Mouse (Mus musculus) ES-E14 (cell line): Measurements from ENCODE around the gene Ccdc69. TPM values are rescaled to one million over a fixed set of nuclear protein-coding genes. Genes with fewer than 3 reads are reported as not detected.
"Not testable (repeated sequence)": the region's sequence is repeated elsewhere in the genome, so short reads cannot be mapped to it uniquely, and the experiment has no call there.

Experiments
- DNase-seq: peaks from one replicate; pipeline ENCODE4 v3.0.0-alpha.2; 2013; ENCODE audit warnings: low read depth, low spot score
- H3K27ac ChIP-seq: 2 replicates; pipeline ENCODE4 v1.5.1; 2012; ENCODE audit warnings: low read depth, mild to moderate bottlenecking, low read length, moderate library complexity, mixed read lengths; ENCODE audit not compliant: poor library complexity, insufficient read depth, severe bottlenecking
- H3K36me3 ChIP-seq: 2 replicates; pipeline ENCODE4 v1.6.1; 2012; ENCODE audit warnings: mild to moderate bottlenecking, low read length, moderate library complexity, mixed read lengths; ENCODE audit not compliant: control insufficient read depth, poor library complexity, insufficient read depth, severe bottlenecking
- H3K4me1 ChIP-seq, 2 experiments: fragments of 150-350 bp in 1 of 2; sonication (generic) in 1 of 2; 2 replicates each; pipeline ENCODE4 v1.6.1; 2012; ENCODE audit warnings: low read length in 2 of 2, mild to moderate bottlenecking in 1 of 2, mixed read lengths in 1 of 2; ENCODE audit not compliant: control insufficient read depth in 2 of 2, insufficient read depth in 2 of 2, poor library complexity in 1 of 2
- H3K4me3 ChIP-seq, 2 experiments: fragments of 150-350 bp in 1 of 2; sonication (generic) in 1 of 2; 2 replicates each; pipeline ENCODE4 v1.5.1; 2012; ENCODE audit warnings: low read length in 2 of 2, low read depth in 1 of 2, mild to moderate bottlenecking in 1 of 2, mixed read lengths in 1 of 2; ENCODE audit not compliant: insufficient read depth in 1 of 2, poor library complexity in 1 of 2, severe bottlenecking in 1 of 2
- H3K9ac ChIP-seq: 2 replicates; pipeline ENCODE4 v1.6.1; 2012; ENCODE audit warnings: low read depth, mild to moderate bottlenecking, low read length, mixed read lengths; ENCODE audit not compliant: poor library complexity, insufficient read depth, severe bottlenecking
- H3K9me3 ChIP-seq: fragments of 150-350 bp; sonication (generic); 2 replicates; pipeline ENCODE4 v1.6.1; 2012; ENCODE audit warnings: low read depth, mild to moderate bottlenecking, low read length; ENCODE audit not compliant: control insufficient read depth, insufficient read depth
- CHD2 ChIP-seq: IDR thresholded peaks from 2 replicates; pipeline ENCODE4 v1.6.1; 2014; ENCODE audit warnings: mild to moderate bottlenecking, low read depth, low read length, inconsistent platforms
- HCFC1 ChIP-seq: IDR thresholded peaks from 2 replicates; pipeline ENCODE4 v1.6.1; 2012; ENCODE audit warnings: low read length, inconsistent platforms, borderline replicate concordance; ENCODE audit not compliant: insufficient read depth
- MAFK ChIP-seq: IDR thresholded peaks from 2 replicates; pipeline ENCODE4 v1.6.1; 2014; ENCODE audit warnings: mild to moderate bottlenecking, low read depth, low read length, inconsistent platforms; ENCODE audit not compliant: insufficient read depth
- ZC3H11A ChIP-seq: IDR thresholded peaks from 2 replicates; pipeline ENCODE4 v1.6.1; 2012; ENCODE audit warnings: low read depth, mild to moderate bottlenecking, inconsistent platforms, low read length, borderline replicate concordance
- ZNF384 ChIP-seq: IDR thresholded peaks from 2 replicates; pipeline ENCODE4 v1.6.1; 2012; ENCODE audit warnings: low read depth, low read length, inconsistent platforms
- in situ Hi-C, 2 experiments: fragments of 600-800 bp; cut with MboI; formaldehyde crosslinking; loops; one replicate each; pipeline ENCODE4 v1.15.1; 2025; ENCODE audit warnings: low sequenced_read_pairs in 2 of 2, inconsistent platforms in 1 of 2; ENCODE audit not compliant: unreplicated experiment in 2 of 2
- total RNA-seq: library from RNA; depleted of rRNA; stranded (reverse); fragments of 300-350 nt; gene quantifications from 2 replicates; pipeline ENCODE4 v1.2.3, GENCODE M21; 2012

Gene Ccdc69
- total RNA-seq, 1 experiment: 0.22 TPM

DNA sequence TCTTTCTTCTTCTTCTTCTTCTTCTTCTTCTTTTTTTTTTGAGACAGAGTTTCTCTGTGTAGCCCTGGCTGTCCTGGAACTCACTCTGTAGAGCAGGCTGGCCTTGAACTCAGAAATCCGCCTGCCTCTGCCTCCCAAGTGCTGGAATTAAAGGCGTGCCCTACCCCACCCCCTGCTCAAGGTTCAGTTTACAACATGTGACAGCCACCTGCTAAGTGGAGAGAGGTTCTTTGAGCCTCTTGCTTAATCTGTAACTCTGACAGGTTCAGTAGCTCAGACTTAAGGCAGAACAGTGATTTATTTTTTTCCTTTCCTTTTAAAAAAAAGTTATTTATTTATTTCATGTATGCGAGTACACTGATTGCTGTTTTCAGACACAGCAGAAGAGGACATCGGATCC lies 18.4 kb upstream of the Ccdc69 start:
- TF ChIP-seq MAFK: peak; percentile 43; the same call in 1 of the 2 replicates
- H3K9me3 ChIP-seq, H3K27ac ChIP-seq, DNase-seq, H3K9ac ChIP-seq, H3K4me1 ChIP-seq, in situ Hi-C loops, H3K36me3 ChIP-seq, H3K4me3 ChIP-seq: not testable (repeated sequence)

DNA sequence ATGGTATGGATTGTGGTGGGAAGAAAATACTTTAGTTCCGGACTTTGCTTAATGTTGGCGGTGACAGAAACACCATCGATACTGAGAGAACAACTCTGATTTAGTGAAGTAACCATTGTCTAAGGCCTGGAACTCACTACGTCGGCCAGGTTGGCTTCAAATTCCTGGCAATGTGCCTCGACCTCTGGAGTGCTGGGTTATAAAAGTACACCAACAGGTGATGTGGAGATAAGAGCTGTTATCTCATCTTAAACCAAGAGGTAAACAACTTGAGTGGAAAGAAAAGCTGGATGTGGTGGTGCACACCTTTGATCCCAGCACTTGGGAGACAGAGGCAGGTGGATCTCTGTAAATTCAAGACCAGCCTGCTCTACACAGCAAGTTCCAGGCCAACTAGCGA lies 15.2 kb upstream of the Ccdc69 start:
- in situ Hi-C loops: no loop called here
- TF ChIP-seq MAFK (no peak), ZNF384 (no peak), CHD2 (no peak), HCFC1 (no peak), ZC3H11A (no peak)
- no peak overlapping the region for H3K9ac ChIP-seq
- DNase-seq: no peak
- no peaks in the 10 kb centered on the region for H3K36me3 ChIP-seq
- no peaks in the 10 kb centered on the region for H3K9me3 ChIP-seq
- H3K4me1 ChIP-seq: peaks cover 0 to 3% of the 10 kb centered on the region in 2 experiments; a peak in 2 of 4 replicates
- H3K4me3 ChIP-seq: no peak overlapping the region
- H3K27ac ChIP-seq: no peak overlapping the region

DNA sequence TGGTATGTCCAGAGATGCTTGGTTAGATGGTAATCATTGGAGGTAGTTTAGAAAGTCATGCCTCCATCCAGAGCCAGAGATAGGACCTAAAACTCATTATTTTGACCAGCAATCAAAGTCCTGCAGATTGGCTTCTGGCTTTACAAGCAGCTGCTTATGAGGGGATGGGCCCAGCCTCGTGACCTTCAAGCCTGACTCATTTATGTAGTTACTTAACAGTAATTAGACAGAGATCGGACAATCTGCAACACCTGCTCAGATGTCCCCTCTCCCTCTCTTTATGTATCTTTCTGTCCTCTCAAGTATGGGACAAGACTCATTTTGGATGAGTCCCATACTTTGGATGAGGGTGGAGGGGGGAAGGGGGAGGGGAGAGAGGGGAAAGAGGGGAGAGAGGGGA lies 12.0 kb upstream of the Ccdc69 start:
- peaks cover 2 to 5% of the 10 kb centered on the region in 2 experiments; a peak in 1 of 4 replicates for H3K4me1 ChIP-seq

DNA sequence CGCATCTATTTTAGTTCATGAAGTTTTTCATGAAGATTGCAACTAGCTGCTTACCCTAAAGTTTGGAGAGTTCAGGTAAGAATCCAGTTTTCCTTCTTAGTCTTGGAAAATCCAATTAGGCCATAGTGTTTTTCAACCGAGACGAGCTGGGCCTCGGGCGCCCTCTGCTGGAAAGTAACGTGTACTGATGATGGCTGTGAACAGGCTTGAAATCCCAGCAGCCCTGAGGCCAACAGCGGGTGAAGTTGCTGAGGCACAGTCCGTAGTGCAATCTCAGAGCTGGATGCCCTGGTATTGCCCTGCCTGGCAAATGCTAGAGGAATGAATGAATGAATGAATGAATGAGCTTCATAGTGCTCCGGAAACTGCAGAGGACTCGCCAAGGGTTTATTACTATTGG lies 9.1 kb upstream of the Ccdc69 start:
- H3K9me3 ChIP-seq: no peaks in the 10 kb centered on the region
- no peak overlapping the region for H3K27ac ChIP-seq
- H3K36me3 ChIP-seq: no peaks in the 10 kb centered on the region
- H3K9ac ChIP-seq: peak overlapping the region; percentile 31
- in situ Hi-C loops: no loop called here
- TF ChIP-seq ZC3H11A (peak; percentile 17; the same call in 1 of the 2 replicates), ZNF384 (no peak)
- peak; percentile 78 for DNase-seq
- peak overlapping the region; percentile 17 to 39; a peak in 2 of 4 replicates for H3K4me3 ChIP-seq
- H3K4me1 ChIP-seq: peaks cover 2 to 5% of the 10 kb centered on the region in 2 experiments; a peak in 1 of 4 replicates

More for the DNA sequence above, 12.0 kb upstream of the Ccdc69 start:
- TF ChIP-seq MAFK (no peak), ZNF384 (no peak), HCFC1 (no peak), CHD2 (no peak), ZC3H11A (no peak)
- Histone ChIP-seq H3K9ac (no peak overlapping the region), H3K36me3 (no peaks in the 10 kb centered on the region), H3K4me3 (no peak overlapping the region), H3K9me3 (no peaks in the 10 kb centered on the region), H3K27ac (no peak overlapping the region)
- no peak for DNase-seq
- in situ Hi-C loops: no loop called here

DNA sequence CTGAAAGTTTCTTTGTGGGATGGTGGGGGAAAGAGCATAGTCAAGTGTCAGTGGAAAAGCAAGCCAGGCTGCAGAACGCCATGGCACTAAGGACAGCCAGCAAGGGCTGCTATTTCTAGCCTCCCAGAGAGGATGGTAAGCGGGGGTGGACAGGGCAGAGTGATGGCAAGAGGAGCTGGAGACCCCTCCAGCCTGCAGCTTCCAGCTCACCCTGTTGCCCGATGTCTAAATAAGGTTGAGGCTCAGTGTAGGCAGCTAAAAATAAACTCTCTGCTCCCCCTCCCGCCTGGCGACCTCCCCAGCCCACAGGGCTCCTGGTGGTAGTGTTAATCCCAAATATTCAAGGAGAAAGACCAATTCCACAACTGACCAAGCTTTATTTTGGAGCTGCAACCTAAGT lies 7.5 kb upstream of the Ccdc69 start:
- H3K36me3 ChIP-seq: no peaks in the 10 kb centered on the region
- peak overlapping the region; percentile 26; the same call in 1 of the 2 replicates for H3K27ac ChIP-seq
- DNase-seq: no peak
- no peak overlapping the region for H3K4me3 ChIP-seq
- TF ChIP-seq ZC3H11A (no peak), HCFC1 (no peak), CHD2 (no peak), MAFK (no peak), ZNF384 (no peak)
- in situ Hi-C loops: no loop called here
- H3K4me1 ChIP-seq: peaks cover 2 to 5% of the 10 kb centered on the region in 2 experiments; a peak in 1 of 4 replicates
- H3K9me3 ChIP-seq: no peaks in the 10 kb centered on the region
- no peak overlapping the region for H3K9ac ChIP-seq
